Mouse (Mus musculus) lung, adult 2 months (tissue): ENCODE data around the gene Hpcal4.

ENCODE experiments used
- CTCF ChIP-seq: fragments of 200-500 bp; IDR thresholded peaks from 2 replicates; pipeline ENCODE4 v1.5.1; 2011; ENCODE audit warnings: mild to moderate bottlenecking, low read length, control low read depth; ENCODE audit not compliant: insufficient read depth
- POLR2A ChIP-seq: fragments of 200-500 bp; IDR thresholded peaks from 2 replicates; pipeline ENCODE4 v1.6.1; 2011; ENCODE audit warnings: low read depth, mild to moderate bottlenecking, control low read depth, low read length, borderline replicate concordance; ENCODE audit errors: extremely low read depth

DNA sequence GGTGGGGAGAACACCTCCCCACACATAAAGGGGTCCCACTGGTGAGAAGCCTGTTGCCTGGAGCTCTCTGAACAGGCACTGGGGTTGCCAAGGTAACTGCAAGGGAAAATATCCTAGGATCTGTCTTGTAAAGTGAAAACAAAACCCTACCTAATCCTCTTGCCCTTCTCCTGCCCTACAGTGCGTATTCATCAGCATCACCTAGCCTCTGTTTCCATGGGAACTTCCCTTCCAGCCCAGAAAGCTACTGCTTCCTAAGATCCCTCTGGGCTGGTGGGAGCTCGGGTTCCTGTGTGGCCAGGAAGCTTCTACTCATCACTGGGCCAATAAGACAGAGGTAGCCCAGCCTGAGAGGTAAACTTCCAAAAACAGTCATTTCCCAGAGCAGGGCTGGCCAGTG is 29.3 kb downstream of the Hpcal4 start:
- no peak for TF ChIP-seq CTCF
- TF ChIP-seq POLR2A = no peak
